Mouse (Mus musculus) cerebellum, adult (tissue): Measurements from ENCODE around the gene Mgat5.

Experiments
- ATAC-seq: cut with Nextera tagmentation; 2 replicates; pipeline ENCODE4 v1.9.2; 2017; ENCODE audit warnings: mild to moderate bottlenecking, moderate library complexity, mixed read lengths; ENCODE audit not compliant: insufficient number of reproducible peaks, low FRiP score, low TSS enrichment

Gene Mgat5

GRCm38 (mm10) chr1:127530849-127531580, 326.2 kb downstream of the Mgat5 start:
- no peak for ATAC-seq

- ATAC-seq: no peak
These were observed 326.9 kb downstream of the Mgat5 start for GRCm38 (mm10) chr1:127531723-127532122.

DNA sequence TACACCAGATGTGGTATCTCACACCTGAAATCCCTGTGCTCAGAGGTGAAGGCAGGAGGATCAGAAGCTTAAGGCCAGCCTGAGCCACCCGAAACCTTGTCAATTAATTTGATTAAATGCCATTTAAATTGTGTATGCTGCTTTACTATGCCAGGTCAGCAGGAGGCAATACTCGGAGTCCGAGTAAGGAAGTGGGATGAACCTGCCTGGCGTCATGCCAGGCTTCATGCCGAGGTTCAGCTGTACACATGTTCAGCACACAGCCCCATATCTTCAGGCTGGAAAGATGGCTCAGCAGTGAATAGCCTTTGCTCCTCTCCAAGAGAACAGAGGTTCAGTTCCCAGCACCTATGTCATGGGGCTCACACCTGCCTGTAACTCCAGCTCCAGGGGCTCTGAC, 331.6 kb downstream of the Mgat5 start:
- ATAC-seq: no peak

GRCm38 (mm10) chr1:127537204-127538038, 332.6 kb downstream of the Mgat5 start:
- ATAC-seq: no peak
